ENCODE assay signal across 8 mouse cellular contexts in the genomic region with DNA sequence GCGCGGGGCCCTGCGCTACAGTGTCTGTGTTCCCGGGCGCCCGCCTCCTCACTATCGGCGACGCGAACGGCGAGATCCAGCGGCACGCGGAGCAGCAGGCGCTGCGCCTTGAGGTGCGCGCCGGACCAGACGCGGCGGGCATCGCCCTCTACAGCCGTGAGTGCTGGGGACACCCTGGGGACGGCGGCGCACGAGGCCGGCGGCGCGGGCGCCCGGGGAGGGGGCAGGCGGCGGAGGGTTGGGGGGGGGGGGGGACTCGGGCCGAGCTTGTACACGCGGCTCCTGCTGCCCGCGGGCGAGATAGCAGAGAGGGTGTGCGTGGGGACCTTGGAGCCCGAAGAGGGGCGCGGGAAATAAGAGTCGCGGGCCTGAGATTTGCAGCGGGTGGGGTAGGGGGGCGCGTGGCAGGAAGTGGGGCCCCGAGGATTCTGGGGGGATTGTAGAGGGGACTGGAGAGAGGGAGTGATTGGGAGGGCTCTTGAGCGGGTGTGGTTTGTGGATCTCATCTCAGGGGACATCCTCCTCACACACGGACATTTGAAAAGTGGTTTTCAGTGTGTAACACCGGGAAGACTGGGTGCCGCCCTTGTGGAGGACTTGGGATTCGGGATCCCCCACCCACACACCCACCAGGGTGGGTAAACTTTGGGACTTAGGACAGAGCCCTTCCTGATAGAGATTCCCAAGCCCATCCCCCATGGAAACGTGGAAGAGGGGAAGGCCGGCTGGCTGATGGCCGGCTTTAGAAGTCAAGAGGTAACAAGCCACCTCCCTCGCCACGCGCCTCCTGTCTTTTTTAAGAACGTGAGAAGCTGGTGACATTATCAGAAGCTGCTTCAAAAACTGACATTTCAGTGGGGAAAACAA. TPM values are rescaled to one million over a fixed set of nuclear protein-coding genes. Genes with fewer than 3 reads are reported as not detected.
DNase-seq lines count a peak whose midpoint lies in the region; ATAC-seq and TF ChIP-seq lines count a peak whose summit lies in the region.

No protein-coding gene starts in this region.

- H3K4me3 ChIP-seq in thymus, adult 2 months (ENCODE audit: control insufficient read depth, insufficient read depth, low read length) = peak overlapping the region; percentile 64
- H3K4me3 ChIP-seq in intestine, embryonic 15.5 days (replicated peaks) = peak overlapping the region; percentile 84
- peak overlapping the region; percentile 85 for H3K4me3 ChIP-seq in limb, embryonic 12.5 days (replicated peaks)
- peak overlapping the region; percentile 92 for H3K4me3 ChIP-seq in midbrain, embryonic 15.5 days
- H3K4me3 ChIP-seq in stomach, embryonic 15.5 days (replicated peaks) = peak overlapping the region; percentile 84

- peak overlapping the region; percentile 94 for H3K9ac ChIP-seq in intestine, embryonic 15.5 days
- peak overlapping the region; percentile 98 for H3K9ac ChIP-seq in limb, embryonic 12.5 days (replicated peaks)
- peak overlapping the region; percentile 98 for H3K9ac ChIP-seq in midbrain, embryonic 15.5 days
- peak overlapping the region; percentile 98 for H3K9ac ChIP-seq in stomach, embryonic 15.5 days

- H3K4me1 ChIP-seq in thymus, adult 2 months (replicated peaks; ENCODE audit: control insufficient read depth, insufficient read depth, low read length) = peaks cover 15% of the 10 kb centered on the region
- H3K4me1 ChIP-seq in intestine, embryonic 15.5 days (replicated peaks) = peaks cover 17% of the 10 kb centered on the region
- H3K4me1 ChIP-seq in limb, embryonic 12.5 days (replicated peaks) = peaks cover 25% of the 10 kb centered on the region
- H3K4me1 ChIP-seq in midbrain, embryonic 15.5 days = peaks cover 28% of the 10 kb centered on the region
- H3K4me1 ChIP-seq in stomach, embryonic 15.5 days = peaks cover 22% of the 10 kb centered on the region

- no peak overlapping the region for H3K27ac ChIP-seq in thymus, adult 2 months (ENCODE audit: control insufficient read depth, insufficient read depth, low read length)
- H3K27ac ChIP-seq in intestine, embryonic 15.5 days = peak overlapping the region; percentile 97
- peak overlapping the region; percentile 99 for H3K27ac ChIP-seq in limb, embryonic 12.5 days
- H3K27ac ChIP-seq in midbrain, embryonic 15.5 days = peak overlapping the region; percentile 98
- H3K27ac ChIP-seq in stomach, embryonic 15.5 days = peak overlapping the region; percentile 98

- TF ChIP-seq POLR2A in thymus, adult 2 months (IDR thresholded peaks at IDR 0.05; ENCODE audit: control insufficient read depth, extremely low read depth, insufficient read depth, low read length, poor library complexity) = no peak

- 1% methylated on average over 62 of the region's 66 CpGs for WGBS in thymus, adult 2 months
- WGBS in intestine, embryonic 15.5 days = under 1% methylated on average over 53 of the region's 66 CpGs
- WGBS in limb, embryonic 12.5 days = 1% methylated on average over 54 of the region's 66 CpGs
- WGBS in midbrain, embryonic 15.5 days = under 1% methylated on average over 42 of the region's 66 CpGs
- WGBS in stomach, embryonic 15.5 days = under 1% methylated on average over 46 of the region's 66 CpGs

- H3K9me3 ChIP-seq in intestine, embryonic 15.5 days = no peaks in the 10 kb centered on the region
- no peaks in the 10 kb centered on the region for H3K9me3 ChIP-seq in limb, embryonic 12.5 days
- no peaks in the 10 kb centered on the region for H3K9me3 ChIP-seq in midbrain, embryonic 15.5 days
- H3K9me3 ChIP-seq in stomach, embryonic 15.5 days = no peaks in the 10 kb centered on the region

- DNase-seq in thymus, adult 2 months = peak; percentile 51
- no peak for DNase-seq in thymus, postnatal 4 days
- peak; percentile 74 for DNase-seq in embryo, embryonic 10 days (ENCODE audit: low spot score)
- DNase-seq in gastrocnemius, postnatal 25 days = peak; percentile 73

- TF ChIP-seq CTCF in thymus, adult 2 months (IDR thresholded peaks at IDR 0.05; ENCODE audit: borderline replicate concordance, control insufficient read depth, extremely low read depth, insufficient read depth, low read length, poor library complexity) = no peak

- no peaks in the 10 kb centered on the region for H3K27me3 ChIP-seq in thymus, adult 2 months (ENCODE audit: control insufficient read depth, insufficient read depth, low read length)
- no peaks in the 10 kb centered on the region for H3K27me3 ChIP-seq in intestine, embryonic 15.5 days (replicated peaks)
- no peaks in the 10 kb centered on the region for H3K27me3 ChIP-seq in limb, embryonic 12.5 days
- no peaks in the 10 kb centered on the region for H3K27me3 ChIP-seq in midbrain, embryonic 15.5 days (replicated peaks)
- no peaks in the 10 kb centered on the region for H3K27me3 ChIP-seq in stomach, embryonic 15.5 days (replicated peaks)

- peak overlapping the region; percentile 77 for H3K4me2 ChIP-seq in intestine, embryonic 15.5 days (replicated peaks)
- H3K4me2 ChIP-seq in limb, embryonic 12.5 days = peak overlapping the region; percentile 80
- H3K4me2 ChIP-seq in midbrain, embryonic 15.5 days = peak overlapping the region; percentile 52
- H3K4me2 ChIP-seq in stomach, embryonic 15.5 days = peak overlapping the region; percentile 68

- H3K36me3 ChIP-seq in thymus, adult 2 months (ENCODE audit: control insufficient read depth, insufficient read depth, low read length) = no peaks in the 10 kb centered on the region
- no peaks in the 10 kb centered on the region; the same call in 1 of the 2 replicates for H3K36me3 ChIP-seq in intestine, embryonic 15.5 days
- H3K36me3 ChIP-seq in limb, embryonic 12.5 days = peaks cover 22% of the 10 kb centered on the region
- no peaks in the 10 kb centered on the region for H3K36me3 ChIP-seq in midbrain, embryonic 15.5 days (replicated peaks)
- H3K36me3 ChIP-seq in stomach, embryonic 15.5 days = peaks cover 6% of the 10 kb centered on the region

- peak; percentile 46 for ATAC-seq in intestine, embryonic 15.5 days
- peak; percentile 4 for ATAC-seq in limb, embryonic 12.5 days (ENCODE audit: insufficient number of reproducible peaks, insufficient read depth, low FRiP score, low TSS enrichment, low read depth)
- ATAC-seq in midbrain, embryonic 15.5 days (replicated peaks) = peak; percentile 53
- ATAC-seq in stomach, embryonic 15.5 days (ENCODE audit: insufficient read depth, low FRiP score, low read depth) = peak; percentile 15

RNA-seq across cellular contexts. Expression of a gene that starts 0.6 kb away (rescaled TPM):
- polyA plus RNA-seq in thymus, adult 2 months (2012; rRNA removed) = 98.5 and 112 TPM in 2 replicates
- 10 to 100 TPM; 58.2 to 60.9 TPM for total RNA-seq in gastrocnemius, postnatal 25 days (2021)
- 41.4 and 42.2 TPM in 2 replicates for polyA plus RNA-seq in intestine, embryonic 15.5 days (2015; fragmentation: Nextera tagmentation; extraction: Ambion mirVana)
- 72.3 and 82.4 TPM in 2 replicates for polyA plus RNA-seq in limb, embryonic 12.5 days (2016; fragmentation: Nextera tagmentation; extraction: Ambion mirVana)
- 46.7 and 49.3 TPM in 2 replicates for polyA plus RNA-seq in midbrain, embryonic 15.5 days (2015; fragmentation: Nextera tagmentation; extraction: Ambion mirVana)
- 40.0 and 51.1 TPM in 2 replicates for polyA plus RNA-seq in stomach, embryonic 15.5 days (2015; fragmentation: Nextera tagmentation; extraction: Ambion mirVana)

RNA-seq across cellular contexts. Expression of a gene that starts 21.3 kb away (rescaled TPM):
- 29.5 and 31.1 TPM in 2 replicates for polyA plus RNA-seq in thymus, adult 2 months (2012; rRNA removed)
- total RNA-seq in gastrocnemius, postnatal 25 days (2021) = under 1 TPM; 0.56 to 0.67 TPM
- 2.5 and 3.0 TPM in 2 replicates for polyA plus RNA-seq in intestine, embryonic 15.5 days (2015; fragmentation: Nextera tagmentation; extraction: Ambion mirVana)
- 3.4 and 3.9 TPM in 2 replicates for polyA plus RNA-seq in limb, embryonic 12.5 days (2016; fragmentation: Nextera tagmentation; extraction: Ambion mirVana)
- 1.9 and 2.6 TPM in 2 replicates for polyA plus RNA-seq in midbrain, embryonic 15.5 days (2015; fragmentation: Nextera tagmentation; extraction: Ambion mirVana)
- polyA plus RNA-seq in stomach, embryonic 15.5 days (2015; fragmentation: Nextera tagmentation; extraction: Ambion mirVana) = 5.3 and 6.0 TPM in 2 replicates

RNA-seq across cellular contexts. Expression of a gene that starts 37.3 kb away (rescaled TPM):
- 12.8 and 17.0 TPM in 2 replicates for polyA plus RNA-seq in thymus, adult 2 months (2012; rRNA removed)
- 10 to 100 TPM; 27.6 to 28.1 TPM for total RNA-seq in gastrocnemius, postnatal 25 days (2021)
- 77.7 and 84.5 TPM in 2 replicates for polyA plus RNA-seq in intestine, embryonic 15.5 days (2015; fragmentation: Nextera tagmentation; extraction: Ambion mirVana)
- polyA plus RNA-seq in limb, embryonic 12.5 days (2016; fragmentation: Nextera tagmentation; extraction: Ambion mirVana) = 108 and 117 TPM in 2 replicates
- 61.2 and 62.7 TPM in 2 replicates for polyA plus RNA-seq in midbrain, embryonic 15.5 days (2015; fragmentation: Nextera tagmentation; extraction: Ambion mirVana)
- polyA plus RNA-seq in stomach, embryonic 15.5 days (2015; fragmentation: Nextera tagmentation; extraction: Ambion mirVana) = 85.8 and 90.5 TPM in 2 replicates

RNA-seq across cellular contexts. Expression of a gene that starts 45.2 kb away (rescaled TPM):
- 43.5 and 45.8 TPM in 2 replicates for polyA plus RNA-seq in thymus, adult 2 months (2012; rRNA removed)
- total RNA-seq in gastrocnemius, postnatal 25 days (2021) = 10 to 100 TPM; 41.6 to 41.8 TPM
- polyA plus RNA-seq in intestine, embryonic 15.5 days (2015; fragmentation: Nextera tagmentation; extraction: Ambion mirVana) = 27.3 and 29.3 TPM in 2 replicates
- polyA plus RNA-seq in limb, embryonic 12.5 days (2016; fragmentation: Nextera tagmentation; extraction: Ambion mirVana) = 38.1 and 38.3 TPM in 2 replicates
- polyA plus RNA-seq in midbrain, embryonic 15.5 days (2015; fragmentation: Nextera tagmentation; extraction: Ambion mirVana) = 68.0 and 68.8 TPM in 2 replicates
- polyA plus RNA-seq in stomach, embryonic 15.5 days (2015; fragmentation: Nextera tagmentation; extraction: Ambion mirVana) = 25.4 and 29.9 TPM in 2 replicates

RNA-seq across cellular contexts. Expression of a gene that starts 45.3 kb away (rescaled TPM):
- polyA plus RNA-seq in thymus, adult 2 months (2012; rRNA removed) = 47.1 and 50.6 TPM in 2 replicates
- 1 to 10 TPM; 3.5 to 5.1 TPM for total RNA-seq in gastrocnemius, postnatal 25 days (2021)
- polyA plus RNA-seq in intestine, embryonic 15.5 days (2015; fragmentation: Nextera tagmentation; extraction: Ambion mirVana) = 25.2 and 34.3 TPM in 2 replicates
- 20.2 and 21.1 TPM in 2 replicates for polyA plus RNA-seq in limb, embryonic 12.5 days (2016; fragmentation: Nextera tagmentation; extraction: Ambion mirVana)
- polyA plus RNA-seq in midbrain, embryonic 15.5 days (2015; fragmentation: Nextera tagmentation; extraction: Ambion mirVana) = 27.0 and 29.2 TPM in 2 replicates
- 31.3 and 33.8 TPM in 2 replicates for polyA plus RNA-seq in stomach, embryonic 15.5 days (2015; fragmentation: Nextera tagmentation; extraction: Ambion mirVana)
